Mouse (Mus musculus) liver, embryonic 14.5 days (tissue): ENCODE measurements at regions not wholly inside any gene's neighbourhood (a gene's known extent, or its start where the extent isn't known, plus 50 kb on each side); places are given as distances from the start of the nearest gene placed in this dataset.

Experiments used
- ATAC-seq: fragments of 200-750 bp; cut with Nextera tagmentation; 2 replicates; pipeline ENCODE4 v1.8.0; 2017; ENCODE audit warnings: moderate number of reproducible peaks, mild to moderate bottlenecking, moderate library complexity; ENCODE audit not compliant: insufficient read depth
- DNase-seq, 3 experiments: peaks; one replicate each; pipeline ENCODE4 v3.0.0-alpha.2; 2012 to 2013; ENCODE audit warnings: low read depth in 3 of 3, low spot score in 3 of 3
- H3K27ac ChIP-seq: fragments of 300-500 bp; sonication (generic); 2 replicates; pipeline ENCODE4 v1.5.1; 2014; ENCODE audit warnings: moderate library complexity, mild to moderate bottlenecking, control low read depth, inconsistent platforms
- H3K27me3 ChIP-seq: fragments of 300-500 bp; sonication (generic); 2 replicates; pipeline ENCODE4 v1.6.1; 2014; ENCODE audit warnings: mild to moderate bottlenecking, low read length, moderate library complexity; ENCODE audit not compliant: control insufficient read depth, insufficient read depth
- H3K36me3 ChIP-seq: fragments of 300-500 bp; sonication (generic); replicated peaks from 2 replicates; pipeline ENCODE4 v1.6.1; 2014; ENCODE audit warnings: low read depth; ENCODE audit not compliant: control insufficient read depth, insufficient read depth
- H3K4me1 ChIP-seq, 2 experiments: fragments of 200-500 bp in 1 of 2; fragments of 300-500 bp in 1 of 2; sonication (generic) in 1 of 2; replicated peaks; 2 replicates each; pipeline ENCODE4 v1.6.1; 2012 to 2014; ENCODE audit warnings: antibody characterized with exemption in 1 of 2, inconsistent platforms in 1 of 2, low read length in 1 of 2; ENCODE audit not compliant: control insufficient read depth in 2 of 2, insufficient read depth in 2 of 2
- H3K4me2 ChIP-seq: fragments of 300-500 bp; sonication (generic); 2 replicates; pipeline ENCODE4 v1.6.1; 2014; ENCODE audit warnings: low read depth, mild to moderate bottlenecking, control low read depth, moderate library complexity
- H3K4me3 ChIP-seq, 2 experiments: fragments of 200-500 bp in 1 of 2; fragments of 300-500 bp in 1 of 2; sonication (generic) in 1 of 2; 2 replicates each; pipeline ENCODE4 v1.5.1; 2012 to 2014; ENCODE audit warnings: low read depth in 2 of 2, low read length in 2 of 2, mild to moderate bottlenecking in 2 of 2, control low read depth in 1 of 2, inconsistent platforms in 1 of 2, moderate library complexity in 1 of 2; ENCODE audit not compliant: insufficient read depth in 1 of 2
- H3K9ac ChIP-seq: fragments of 300-500 bp; sonication (generic); replicated peaks from 2 replicates; pipeline ENCODE4 v1.6.1; 2014; ENCODE audit warnings: mild to moderate bottlenecking, control low read depth, moderate library complexity
- H3K9me3 ChIP-seq: fragments of 300-500 bp; sonication (generic); 2 replicates; pipeline ENCODE4 v1.6.1; 2016; ENCODE audit warnings: low read length, mixed read lengths; ENCODE audit not compliant: control insufficient read depth
- CTCF ChIP-seq: IDR thresholded peaks from 2 replicates; pipeline ENCODE4 v1.5.1; 2016; ENCODE audit warnings: antibody characterized with exemption, low read depth, control low read depth
- EP300 ChIP-seq: IDR thresholded peaks from 2 replicates; pipeline ENCODE4 v1.6.1; 2016; ENCODE audit warnings: antibody characterized with exemption, low read depth
- WGBS: fragments of 180-500 bp; shearing (Covaris S2); extraction: QIAGEN DNeasy Blood & Tissue Kit; methylation state at CpG from one replicate; pipeline ENCODE4 v1.1.7; 2014; ENCODE audit not compliant: insufficient replicate concordance; 5-methylcytosine and 5-hydroxymethylcytosine counted together

DNA sequence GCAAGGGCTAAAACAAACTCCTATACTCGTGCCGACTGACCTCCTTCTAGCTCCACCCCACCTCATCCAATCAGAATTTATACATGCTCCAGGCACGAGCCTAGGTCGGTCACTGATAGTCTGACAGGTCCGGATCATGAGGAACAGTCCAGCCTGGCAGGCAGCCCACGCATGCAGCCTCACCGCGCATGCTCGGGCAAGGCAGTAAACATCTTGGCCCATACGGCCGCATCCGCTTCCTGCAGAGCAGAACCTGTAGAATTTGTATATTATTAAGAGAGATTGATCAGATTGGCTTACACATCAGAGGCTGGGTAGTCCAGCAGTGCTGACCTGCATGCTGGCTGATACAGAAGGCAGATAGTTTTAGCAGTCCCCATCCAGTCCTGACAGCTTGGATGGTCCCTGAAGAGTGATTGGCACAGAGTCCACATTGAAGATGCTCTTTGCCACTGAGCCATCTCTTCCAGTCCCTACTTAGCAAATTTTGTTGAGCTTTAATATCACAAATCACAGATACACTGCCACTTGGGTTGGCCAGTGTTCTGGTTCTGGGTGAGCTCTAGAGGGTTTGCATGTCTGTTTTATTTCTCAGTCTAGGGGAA, 78.2 kb upstream of the Tmem150c start:
- TF ChIP-seq EP300 = no peak
- no peak for TF ChIP-seq CTCF
- H3K27ac ChIP-seq = no peak overlapping the region
- H3K27me3 ChIP-seq = no peaks in the 10 kb centered on the region
- H3K4me2 ChIP-seq = no peak overlapping the region
- H3K9me3 ChIP-seq = no peaks in the 10 kb centered on the region
- peaks cover 0 to 4% of the 10 kb centered on the region in 2 experiments; a peak in 2 of 4 replicates for H3K4me1 ChIP-seq
- no peak overlapping the region for H3K4me3 ChIP-seq
- H3K9ac ChIP-seq = no peak overlapping the region
- no peak for ATAC-seq
- WGBS = 83% methylated on average over 12 of the region's 12 CpGs
- no peak for DNase-seq
- H3K36me3 ChIP-seq = no peaks in the 10 kb centered on the region

GRCm38 (mm10) chr5:100236277-100236676, 76.7 kb upstream of the Tmem150c start:
- Histone ChIP-seq H3K4me1 (peaks cover 0 to 4% of the 10 kb centered on the region in 2 experiments; a peak in 2 of 4 replicates), H3K4me3 (no peak overlapping the region), H3K36me3 (no peaks in the 10 kb centered on the region), H3K27me3 (no peaks in the 10 kb centered on the region), H3K4me2 (no peak overlapping the region), H3K27ac (no peak overlapping the region), H3K9ac (no peak overlapping the region), H3K9me3 (no peaks in the 10 kb centered on the region)
- 65% methylated on average over 17 of the region's 17 CpGs for WGBS
- TF ChIP-seq CTCF (no peak), EP300 (no peak)
- no peak for DNase-seq
- no peak for ATAC-seq

GRCm38 (mm10) chr5:100232076-100232475, 72.5 kb upstream of the Tmem150c start:
- H3K4me3 ChIP-seq = no peak overlapping the region
- H3K4me1 ChIP-seq = no peaks in the 10 kb centered on the region
- no peaks in the 10 kb centered on the region for H3K27me3 ChIP-seq
- H3K27ac ChIP-seq = no peak overlapping the region
- no peaks in the 10 kb centered on the region for H3K9me3 ChIP-seq
- TF ChIP-seq CTCF = no peak
- no peak for TF ChIP-seq EP300
- no peak overlapping the region for H3K4me2 ChIP-seq
- no peak for ATAC-seq
- 80% methylated on average over 7 of the region's 7 CpGs for WGBS
- no peak for DNase-seq
- no peak overlapping the region for H3K9ac ChIP-seq
- H3K36me3 ChIP-seq = no peaks in the 10 kb centered on the region

- no peak for ATAC-seq
- H3K4me1 ChIP-seq = no peaks in the 10 kb centered on the region
- no peak overlapping the region for H3K4me2 ChIP-seq
- H3K9me3 ChIP-seq = no peaks in the 10 kb centered on the region
- no peak overlapping the region for H3K4me3 ChIP-seq
- no peak overlapping the region for H3K27ac ChIP-seq
- H3K9ac ChIP-seq = no peak overlapping the region
- no peaks in the 10 kb centered on the region for H3K27me3 ChIP-seq
- H3K36me3 ChIP-seq = no peaks in the 10 kb centered on the region
- TF ChIP-seq CTCF (no peak), EP300 (no peak)
- DNase-seq = no peak
- 68% methylated on average over 11 of the region's 11 CpGs for WGBS
Observed at GRCm38 (mm10) chr5:100231574-100231973, 72.0 kb upstream of the Tmem150c start.

DNA sequence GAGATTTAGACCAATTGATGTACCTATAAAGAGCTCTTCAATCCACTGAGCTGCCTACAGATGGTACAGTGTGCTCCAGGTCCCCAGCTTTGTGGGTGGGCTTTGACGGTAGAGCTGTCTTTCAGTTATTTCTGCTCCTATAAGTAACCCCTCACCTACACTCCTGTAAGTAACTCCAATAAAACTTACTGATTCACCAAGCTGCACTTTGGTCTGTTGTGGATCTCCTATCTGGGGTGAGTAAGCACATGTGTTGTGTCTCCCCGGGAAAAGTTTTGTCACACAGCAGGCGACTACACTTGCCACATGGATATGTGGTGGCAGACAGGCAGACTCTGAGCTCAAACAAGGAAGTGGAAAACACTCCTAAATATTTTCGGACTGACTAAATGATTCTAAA, 70.4 kb upstream of the Tmem150c start:
- Histone ChIP-seq H3K27ac (no peak overlapping the region), H3K4me3 (no peak overlapping the region), H3K9ac (no peak overlapping the region), H3K9me3 (no peaks in the 10 kb centered on the region), H3K4me2 (no peak overlapping the region), H3K27me3 (no peaks in the 10 kb centered on the region), H3K36me3 (no peaks in the 10 kb centered on the region), H3K4me1 (0 out of 4 replicates have a peak, but pooled peaks cover 0 to 2% of the 10 kb centered on the region in 2 experiments)
- ATAC-seq (no peak), DNase-seq (no peak)
- WGBS = 63% methylated on average over 4 of the region's 4 CpGs
- TF ChIP-seq CTCF (no peak), EP300 (no peak)
